Mouse (Mus musculus) kidney, postnatal 25 days (tissue): Measurements from ENCODE around the gene Foxp4.
A peak's percentile ranks its signal among the peaks of the same experiment; 100 is the strongest.

Source experiments
- DNase-seq, 2 experiments: peaks; one replicate each; pipeline ENCODE4 v3.0.0; 2021; ENCODE audit warnings: mixed read lengths in 2 of 2

Gene Foxp4

GRCm38 (mm10) chr17:47889727-47890126 lies 34.7 kb downstream of the Foxp4 start:
- DNase-seq: no peak

GRCm38 (mm10) chr17:47889267-47889666 lies 35.2 kb downstream of the Foxp4 start:
- no peak for DNase-seq

DNA sequence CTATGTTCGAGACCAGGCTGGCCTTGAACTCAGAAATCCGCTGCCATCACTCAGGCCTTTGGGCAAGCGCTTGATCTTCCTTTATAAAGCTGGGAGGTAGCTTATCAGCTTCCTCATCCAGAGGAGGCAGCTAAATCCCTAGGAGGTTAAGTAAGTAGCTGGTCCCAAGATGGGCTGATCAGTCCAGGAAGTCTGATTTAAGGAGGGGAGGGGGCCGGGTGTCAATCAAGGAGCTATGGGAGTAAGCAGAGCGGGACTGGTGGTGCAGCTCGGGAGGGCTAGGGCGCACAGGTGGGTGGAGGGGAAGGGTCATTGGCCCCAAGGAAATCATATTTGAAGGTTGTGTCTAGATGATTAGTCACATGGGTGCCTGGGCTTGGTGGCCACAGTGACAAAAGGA lies 35.8 kb downstream of the Foxp4 start:
- DNase-seq: no peak

DNA sequence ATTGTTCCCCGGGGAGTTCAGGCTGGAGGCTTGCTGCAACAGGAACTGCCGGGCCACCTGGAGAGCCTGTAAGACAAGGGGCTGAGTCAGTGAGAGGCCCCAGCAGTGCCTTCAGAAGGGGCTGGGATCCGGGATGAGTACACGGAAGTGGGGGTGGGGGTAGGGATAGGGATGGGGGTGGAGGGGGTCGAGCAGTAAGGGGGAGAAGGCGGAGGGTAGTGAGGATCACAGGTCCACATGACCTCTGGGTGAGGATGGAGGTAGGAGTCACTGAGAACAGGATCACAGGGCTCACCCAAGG lies 36.3 kb downstream of the Foxp4 start:
- no peak for DNase-seq

DNA sequence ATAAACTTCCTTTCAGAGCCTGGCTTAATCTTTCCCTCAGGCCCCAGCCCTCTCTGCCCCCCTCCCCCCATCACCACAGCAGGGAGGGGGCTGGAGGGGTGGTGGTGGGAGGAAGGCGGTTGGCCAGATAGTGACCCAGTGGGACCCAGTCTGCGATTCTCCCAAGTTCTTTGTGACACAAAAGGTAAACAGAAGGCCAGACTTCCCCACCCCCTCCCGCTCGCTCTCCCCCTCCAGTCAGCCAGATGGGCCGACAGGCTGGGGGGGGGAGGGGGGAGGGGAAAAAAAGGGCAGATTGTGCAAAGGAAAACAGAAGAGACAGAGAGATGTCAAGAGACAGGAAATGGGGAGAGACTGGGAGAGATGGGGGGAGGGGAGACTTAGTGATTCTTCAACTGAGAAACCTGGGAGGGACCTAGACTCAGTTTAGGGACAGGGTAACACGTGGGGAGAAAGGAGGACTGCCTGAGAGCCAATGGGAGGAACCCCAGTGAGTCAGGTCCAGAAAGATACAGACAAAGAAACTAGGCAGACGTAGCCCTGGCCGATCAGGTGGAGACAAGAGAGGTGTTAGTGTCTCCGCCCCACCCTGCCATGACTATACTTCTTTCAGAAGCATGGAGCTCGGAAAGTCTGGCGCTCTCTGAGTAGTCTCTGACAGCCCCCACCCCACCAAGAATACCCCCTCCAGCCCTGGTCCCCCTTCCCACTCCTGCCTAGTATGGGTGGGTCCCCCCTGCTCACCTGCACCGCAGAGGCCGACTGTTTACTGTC lies 36.9 kb downstream of the Foxp4 start:
- DNase-seq: no peak

DNA sequence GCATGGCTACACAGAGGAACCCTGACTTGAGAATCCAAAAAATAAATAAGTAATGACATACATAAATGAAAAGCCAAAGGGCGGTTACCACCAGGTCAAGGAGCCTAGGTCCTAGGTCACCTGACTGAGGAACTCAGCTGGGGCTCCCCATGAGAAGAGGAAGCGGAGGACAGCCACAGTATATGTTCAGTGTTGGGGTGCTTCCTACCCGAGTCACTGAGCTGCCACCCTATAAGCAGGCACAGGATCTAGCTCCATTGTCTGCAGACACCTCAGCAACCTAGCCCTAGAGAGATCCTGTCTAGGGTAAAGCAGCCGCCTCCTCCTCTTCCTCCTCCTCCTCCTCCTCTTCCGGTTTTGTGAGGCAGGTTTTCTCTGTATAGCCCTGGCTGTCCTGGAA lies 41.3 kb downstream of the Foxp4 start:
- DNase-seq: no peak

- no peak for DNase-seq
Measured at GRCm38 (mm10) chr17:47881330-47881729, 43.1 kb downstream of the Foxp4 start.

DNA sequence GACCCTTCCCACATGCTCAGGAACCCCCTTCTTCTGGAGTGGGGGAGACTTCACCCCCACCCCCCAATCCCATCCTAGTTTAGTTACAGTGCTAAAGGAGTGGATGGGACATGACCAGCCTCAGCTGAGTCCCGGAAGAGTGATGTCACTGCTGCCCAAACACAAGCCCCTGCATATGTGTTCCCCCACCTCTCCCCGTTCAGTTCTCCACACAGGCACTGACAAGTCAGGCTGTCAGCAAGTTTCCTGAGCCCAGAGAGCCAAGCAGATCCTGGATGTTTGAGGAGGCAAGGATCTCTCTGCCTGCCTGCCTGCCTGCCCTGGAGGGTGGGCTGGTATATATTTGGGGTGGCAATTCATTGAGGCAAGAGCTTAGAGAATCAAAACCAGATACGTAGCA lies 45.2 kb downstream of the Foxp4 start:
- no peak for DNase-seq

DNA sequence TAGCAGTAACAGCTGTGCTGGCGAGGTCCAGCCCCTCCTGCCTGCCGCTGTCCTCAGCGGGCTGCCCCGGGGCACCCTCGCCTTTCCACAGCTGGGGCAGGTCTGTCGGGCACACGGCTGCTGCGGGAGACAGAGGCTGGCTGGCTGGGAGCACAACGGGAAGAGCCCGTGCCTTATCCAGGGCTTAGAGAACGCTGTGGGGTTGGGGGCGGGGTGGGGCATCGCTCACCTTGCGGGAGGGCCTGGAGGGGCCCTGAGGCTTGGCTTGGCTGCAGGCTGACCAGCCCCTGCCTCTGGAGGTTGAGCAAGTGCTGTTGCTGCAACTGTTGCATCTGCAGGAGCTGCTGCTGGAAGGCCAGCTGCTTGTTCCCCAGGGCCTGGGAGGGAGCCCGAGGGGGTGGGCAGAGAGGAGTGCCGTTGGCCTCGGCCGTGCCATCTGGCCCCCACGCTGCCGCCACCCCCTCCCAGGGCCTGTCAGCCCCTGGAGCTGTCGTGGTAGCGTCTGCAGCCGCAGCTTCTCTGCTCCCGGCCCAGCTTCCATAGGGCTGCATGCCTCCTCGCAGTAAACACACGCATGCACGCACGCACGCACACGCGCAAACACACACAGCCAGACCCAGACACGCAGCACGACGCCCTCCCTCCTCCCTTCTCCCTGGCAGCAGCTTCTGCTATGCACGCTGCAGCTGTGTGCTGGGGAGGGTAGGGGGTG lies 45.9 kb downstream of the Foxp4 start:
- no peak for DNase-seq

GRCm38 (mm10) chr17:47877715-47878377 lies 46.6 kb downstream of the Foxp4 start:
- no peak for DNase-seq

GRCm38 (mm10) chr17:47876776-47877714 lies 47.4 kb downstream of the Foxp4 start:
- DNase-seq: no peak

DNA sequence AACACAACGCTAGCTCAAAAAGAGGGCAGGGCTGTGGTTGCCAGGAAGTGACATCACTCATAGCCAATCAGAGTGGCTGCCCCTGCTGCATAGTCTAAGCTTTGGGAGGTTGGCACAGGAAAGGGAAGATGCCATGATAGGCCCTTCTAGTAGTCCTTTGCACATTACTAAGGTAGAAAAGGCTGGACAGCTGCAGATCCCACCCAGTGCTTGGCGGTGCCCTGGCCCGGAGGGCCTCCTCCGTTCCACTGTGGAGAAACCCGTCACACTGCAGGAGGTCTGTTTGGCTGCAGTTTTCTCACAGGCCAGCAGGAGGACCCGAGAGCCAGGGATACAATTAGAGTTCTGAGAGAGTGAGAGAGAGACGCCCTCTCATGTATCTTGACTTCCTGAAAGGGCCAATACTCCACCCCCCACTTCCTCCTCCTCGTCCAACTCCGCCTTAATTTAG lies 51.1 kb downstream of the Foxp4 start:
- peak; percentile 81 to 85 for DNase-seq

GRCm38 (mm10) chr17:47872311-47873011 lies 52.0 kb downstream of the Foxp4 start:
- DNase-seq: no peak

- no peak for DNase-seq
Measured at GRCm38 (mm10) chr17:47869874-47870273, 54.6 kb downstream of the Foxp4 start.

DNA sequence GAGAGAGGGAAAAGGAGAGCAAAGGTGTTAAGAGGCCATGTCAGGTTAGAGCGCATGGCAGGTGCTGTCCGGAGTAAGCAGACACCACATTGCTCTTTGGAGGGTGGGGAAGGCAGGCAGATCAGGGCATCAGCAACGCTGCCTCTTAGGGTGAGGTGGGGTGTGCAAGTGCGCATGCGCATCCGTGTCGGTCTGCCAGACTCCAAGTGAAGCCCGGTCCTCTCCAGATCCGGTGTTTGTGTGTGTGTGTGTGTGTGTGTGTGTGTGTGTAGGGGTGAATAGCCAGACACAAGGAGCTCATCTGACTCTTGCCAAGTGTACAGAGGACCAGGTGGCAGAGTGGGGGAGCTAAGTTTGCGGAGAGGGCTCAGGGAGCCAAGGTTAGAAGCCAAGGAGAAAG lies 58.4 kb downstream of the Foxp4 start:
- DNase-seq: no peak

- DNase-seq: peak; percentile 86 to 90
Measured at GRCm38 (mm10) chr17:47864496-47864895, 59.9 kb downstream of the Foxp4 start.

DNA sequence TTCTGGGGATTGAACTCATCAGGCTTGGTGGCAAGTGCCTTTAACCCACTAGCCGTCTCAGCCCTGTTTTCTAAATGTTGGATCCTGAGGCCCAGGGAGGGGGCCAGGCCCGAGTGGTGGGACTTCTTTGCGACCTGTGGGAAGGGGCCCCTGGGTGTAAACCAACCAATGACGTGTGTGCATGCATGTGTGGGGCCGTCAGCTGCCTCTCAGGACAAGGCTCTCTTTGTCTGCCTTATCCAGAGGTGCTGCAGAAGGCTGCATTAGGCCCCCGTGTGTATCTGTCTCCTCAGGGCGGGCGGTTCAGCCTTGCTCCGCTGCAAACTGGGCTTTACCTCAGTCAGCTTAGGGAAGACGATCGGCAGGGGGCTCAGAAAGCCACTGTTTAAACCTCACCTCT lies 61.0 kb downstream of the Foxp4 start:
- DNase-seq: no peak

- DNase-seq: no peak
Measured at GRCm38 (mm10) chr17:47863023-47863422, 61.4 kb downstream of the Foxp4 start.

- no peak for DNase-seq
Measured at GRCm38 (mm10) chr17:47855544-47855943, 68.9 kb downstream of the Foxp4 start.

DNA sequence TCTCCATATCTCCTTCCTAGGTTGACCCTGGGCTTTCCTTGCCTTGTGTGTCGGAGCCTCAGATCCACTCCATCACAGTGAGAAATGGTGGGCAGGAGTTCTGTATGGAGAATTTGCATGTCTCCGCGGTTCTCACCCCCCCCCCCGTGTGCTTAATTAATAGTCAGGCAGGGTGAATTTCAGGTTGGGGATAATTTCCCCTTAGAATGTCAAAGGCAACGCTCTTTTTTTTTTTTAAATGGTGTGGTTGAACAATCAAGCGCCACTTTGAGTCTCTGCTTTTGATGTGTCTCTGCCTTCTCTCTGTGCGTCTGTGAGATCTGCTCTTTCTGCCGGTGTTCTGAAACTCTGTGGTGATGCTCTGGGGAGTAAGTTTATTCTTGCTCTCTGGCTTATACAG lies 69.5 kb downstream of the Foxp4 start:
- DNase-seq: no peak

DNA sequence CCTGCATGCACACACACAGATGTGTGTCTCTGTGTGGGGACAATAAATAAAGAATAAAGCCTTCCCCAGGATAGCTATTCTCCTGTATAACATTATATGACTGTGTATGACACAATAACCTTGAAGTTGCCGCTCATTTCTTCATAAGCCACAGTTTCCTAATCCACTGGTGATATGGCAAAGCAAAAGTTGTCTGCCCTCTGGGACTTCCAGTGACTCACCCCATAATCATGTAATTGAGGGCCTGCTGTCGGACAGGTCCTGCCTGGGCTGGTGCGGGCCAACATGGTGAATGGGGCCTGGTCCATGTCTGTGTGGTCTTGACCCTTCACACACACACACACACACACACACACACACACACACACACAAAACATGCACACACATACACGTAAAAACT lies 70.7 kb downstream of the Foxp4 start:
- no peak for DNase-seq

- no peak for DNase-seq
Measured at GRCm38 (mm10) chr17:47853336-47853735, 71.1 kb downstream of the Foxp4 start.
